Mouse (Mus musculus) frontal cortex, postnatal 10 days (tissue): ENCODE data around the gene Efnb1.
"Not testable (repeated sequence)": the region's sequence is repeated elsewhere in the genome, so short reads cannot be mapped to it uniquely, and the experiment has no call there.

ENCODE experiments used
- DNase-seq, 2 experiments: peaks; one replicate each; pipeline ENCODE4 v3.0.0; 2022; ENCODE audit warnings: low spot score in 2 of 2, mixed read lengths in 1 of 2

The Efnb1 gene

DNA sequence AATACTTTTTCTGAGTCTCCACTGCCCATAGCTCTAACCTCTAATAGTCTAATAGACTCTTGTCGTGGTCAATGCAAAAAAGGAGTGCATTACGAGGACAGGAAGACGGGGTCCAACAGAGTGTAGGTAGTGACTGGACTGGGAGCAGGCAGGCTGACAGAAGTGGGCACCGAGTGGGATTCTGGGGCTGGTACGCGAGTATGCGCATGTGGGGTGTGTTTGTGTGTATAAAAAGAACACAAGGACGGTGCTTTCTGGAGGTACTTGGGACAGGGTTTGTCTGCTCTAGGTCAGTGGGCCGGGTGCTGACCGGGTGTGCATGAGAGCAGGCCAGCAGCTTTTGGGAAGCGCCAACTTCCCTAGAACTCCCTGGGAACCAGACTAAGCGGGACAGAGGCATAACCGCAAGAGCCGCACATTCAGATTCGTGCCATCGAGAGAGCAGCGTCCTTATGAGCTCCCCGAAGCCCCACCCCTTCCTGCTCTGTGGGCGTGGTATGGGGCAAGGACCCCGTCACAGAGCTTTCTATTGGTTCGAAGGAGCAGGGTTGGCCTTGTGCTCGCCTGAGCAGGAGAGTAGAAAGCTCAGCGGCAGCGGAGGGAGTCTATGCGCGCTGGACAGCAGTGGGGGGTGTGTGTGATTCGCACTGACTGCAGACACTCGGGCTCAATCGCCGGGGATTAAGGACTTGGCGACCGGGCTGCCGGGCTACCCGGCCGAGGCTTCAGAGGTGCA is at the start of gene Efnb1:
Gene Efnb1, plus strand, starts transcription at position 608 of the 736 bp plus-strand sequence.
- DNase-seq = peak; percentile 84 to 89

DNA sequence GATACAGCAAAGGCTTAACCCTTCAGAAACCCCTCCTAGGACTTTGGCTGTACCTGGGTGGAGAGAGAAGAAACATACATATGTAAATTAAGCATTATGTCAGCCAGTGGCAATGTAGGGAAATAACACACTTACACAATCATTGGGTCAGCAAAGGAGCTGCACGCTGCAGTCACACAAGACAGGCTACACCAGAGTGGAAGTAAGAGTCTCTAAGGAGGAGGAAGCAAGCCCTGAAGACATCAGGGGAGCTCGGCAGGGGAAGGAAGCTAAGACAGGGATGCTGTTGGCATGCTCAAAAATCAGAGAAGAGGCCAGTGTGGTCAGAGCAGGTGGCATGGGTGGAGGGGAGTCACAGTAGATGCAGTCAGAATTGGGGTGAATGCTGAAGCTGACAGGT is 43.2 kb upstream of the Efnb1 start:
- no peak for DNase-seq

DNA sequence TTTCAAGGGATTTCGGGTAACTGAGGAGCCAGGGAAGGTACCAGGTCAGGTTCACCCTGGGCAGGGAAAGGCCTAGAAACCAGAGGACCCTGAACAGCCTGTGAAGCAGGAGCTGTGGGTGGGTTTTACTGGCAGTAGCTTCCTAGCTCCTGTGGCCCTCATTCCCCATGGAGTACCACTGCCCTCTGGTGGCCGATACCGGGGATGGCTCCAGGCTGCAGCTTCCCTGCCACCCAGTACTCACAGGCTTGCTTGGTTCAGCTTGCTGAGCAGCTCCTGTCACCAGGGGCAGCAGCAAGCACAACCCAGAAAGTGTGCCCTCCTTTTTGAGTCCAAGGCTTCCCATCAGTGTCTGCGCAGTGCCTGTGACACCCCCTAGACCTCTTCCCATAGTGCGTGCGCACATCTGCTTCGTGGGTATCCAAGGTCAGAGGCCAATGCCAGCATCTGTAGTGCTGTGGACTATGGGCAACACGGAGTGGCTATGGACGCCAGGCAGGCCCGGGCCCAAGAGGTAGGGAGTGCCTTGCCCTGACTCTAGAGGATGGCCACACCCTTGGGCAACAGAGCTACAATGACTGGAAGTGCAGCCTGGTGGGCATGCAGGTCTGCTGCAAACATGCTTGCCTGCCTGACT is 24.7 kb upstream of the Efnb1 start:
- not testable (repeated sequence) for DNase-seq

GRCm38 (mm10) chrX:99119510-99119909 is 16.4 kb upstream of the Efnb1 start:
- DNase-seq = no peak

GRCm38 (mm10) chrX:99130059-99130458 is 5.9 kb upstream of the Efnb1 start:
- peak in 1 of 2 experiments; percentile 53 for DNase-seq

- no peak for DNase-seq
Measured at GRCm38 (mm10) chrX:99132573-99132972, 3.4 kb upstream of the Efnb1 start.

DNA sequence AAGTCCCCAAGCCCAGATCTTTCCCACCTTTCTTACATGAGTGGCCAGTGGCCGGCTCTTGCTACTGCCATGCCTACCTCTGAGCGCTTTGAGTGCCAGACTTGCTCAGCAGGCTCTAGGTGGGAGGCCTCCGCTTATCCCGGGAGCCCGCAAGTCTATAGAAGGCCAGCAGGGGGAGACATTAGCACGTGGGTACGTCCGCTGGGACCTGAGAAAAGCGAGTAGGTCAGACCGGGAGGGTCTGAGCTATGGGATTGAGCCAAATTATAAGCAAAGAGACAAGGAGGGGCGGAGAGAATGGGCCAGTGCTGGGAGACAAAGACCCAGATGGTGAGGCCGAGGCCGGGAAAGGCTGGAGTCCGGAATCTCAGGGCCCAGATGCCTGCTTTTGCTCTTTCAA is 1.0 kb upstream of the Efnb1 start:
- DNase-seq = peak; percentile 68 to 79

DNA sequence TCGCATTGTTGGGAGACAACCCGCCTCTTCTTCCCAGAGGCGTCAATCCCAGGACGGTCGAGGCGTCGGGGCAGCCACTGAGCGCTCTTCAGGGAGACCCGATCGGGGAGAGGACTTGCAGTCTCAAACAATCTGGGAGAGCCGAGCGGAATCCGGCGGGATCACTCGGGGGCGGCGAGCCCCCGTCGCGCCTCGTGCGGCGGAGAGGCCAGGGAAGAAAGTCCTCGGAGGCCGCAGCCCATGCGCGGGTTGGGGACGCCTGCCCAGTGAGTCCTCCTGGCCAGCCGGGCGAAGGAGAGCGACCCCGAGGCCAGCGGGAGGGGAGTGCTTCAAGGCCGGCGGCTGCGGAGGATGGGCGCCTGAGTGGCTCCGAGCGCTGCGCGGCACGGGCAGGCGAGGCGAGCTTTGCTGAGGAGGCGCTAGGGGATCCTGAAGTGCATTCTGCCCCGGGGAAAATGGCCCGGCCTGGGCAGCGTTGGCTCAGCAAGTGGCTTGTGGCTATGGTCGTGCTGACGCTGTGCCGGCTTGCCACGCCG is 569 bp downstream of the Efnb1 start:
- peak in 1 of 2 experiments; percentile 31 for DNase-seq

- DNase-seq = no peak
Measured at GRCm38 (mm10) chrX:99137143-99137870, 1.4 kb downstream of the Efnb1 start.

- no peak for DNase-seq
Measured at GRCm38 (mm10) chrX:99137928-99138740, 2.2 kb downstream of the Efnb1 start.

GRCm38 (mm10) chrX:99141079-99141478 is 5.1 kb downstream of the Efnb1 start:
- DNase-seq = no peak

DNA sequence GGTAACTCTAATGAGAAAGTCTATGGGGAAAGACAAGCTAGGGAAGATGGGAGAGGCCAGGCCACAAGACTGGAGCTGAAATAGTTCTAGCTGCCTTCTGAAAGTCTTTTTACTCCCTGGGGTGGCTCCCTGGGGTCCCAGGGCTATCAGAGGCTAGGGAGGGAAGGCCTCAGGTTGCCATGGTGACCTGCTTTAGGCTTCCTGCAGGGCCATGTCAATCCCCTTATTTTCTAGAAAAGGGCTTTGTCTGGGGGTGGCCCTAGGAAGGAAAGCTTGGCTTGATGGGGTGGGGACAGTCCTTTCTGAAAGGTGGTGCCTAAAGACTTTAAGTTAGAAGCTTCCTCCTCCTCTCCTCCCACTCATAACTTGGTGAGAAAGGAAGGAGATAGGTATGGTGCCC is 6.0 kb downstream of the Efnb1 start:
- no peak for DNase-seq

DNA sequence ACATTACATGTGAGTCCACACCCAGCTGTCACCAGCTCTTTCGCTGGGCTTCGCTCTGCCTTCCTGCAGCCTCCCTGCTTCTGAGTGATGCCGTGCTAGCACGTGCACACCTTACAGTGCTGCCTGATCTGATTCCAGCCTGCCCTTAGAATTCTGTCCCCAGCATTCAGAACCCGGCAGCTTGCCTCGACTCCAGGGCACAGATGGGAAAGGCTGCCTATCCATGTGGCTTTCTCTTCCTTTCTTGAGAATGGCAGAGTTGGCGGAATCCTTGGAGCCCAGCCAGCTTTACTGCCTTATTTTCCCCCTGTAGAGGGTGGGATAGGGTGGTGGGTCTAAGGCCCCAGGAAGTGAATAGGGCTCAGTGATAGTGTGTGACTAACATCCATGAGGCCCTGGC is 9.6 kb downstream of the Efnb1 start:
- no peak for DNase-seq

GRCm38 (mm10) chrX:99148061-99148905 is 12.4 kb downstream of the Efnb1 start:
- DNase-seq = no peak

DNA sequence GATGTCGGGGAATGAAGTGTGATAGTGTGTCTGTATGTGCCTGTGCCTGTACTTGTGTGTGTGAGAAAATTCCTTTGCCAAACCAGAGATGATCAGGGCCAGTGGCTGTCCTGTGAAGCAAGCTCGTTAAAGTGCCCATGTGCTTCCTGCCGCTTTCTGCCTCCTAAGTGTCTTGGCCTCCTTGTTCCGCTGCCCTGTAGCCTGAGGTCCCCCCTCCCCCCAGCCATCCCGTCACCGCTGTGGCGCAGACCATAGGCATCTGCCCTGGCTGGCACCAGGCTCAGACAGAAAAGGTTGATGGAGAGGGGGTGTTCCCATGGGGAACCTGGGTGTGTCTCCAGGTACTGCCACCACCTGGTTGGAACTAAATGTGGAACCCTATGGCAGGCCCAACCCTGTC is 13.1 kb downstream of the Efnb1 start:
- DNase-seq = no peak

- DNase-seq = no peak
Measured at GRCm38 (mm10) chrX:99149900-99150299, 14.0 kb downstream of the Efnb1 start.

DNA sequence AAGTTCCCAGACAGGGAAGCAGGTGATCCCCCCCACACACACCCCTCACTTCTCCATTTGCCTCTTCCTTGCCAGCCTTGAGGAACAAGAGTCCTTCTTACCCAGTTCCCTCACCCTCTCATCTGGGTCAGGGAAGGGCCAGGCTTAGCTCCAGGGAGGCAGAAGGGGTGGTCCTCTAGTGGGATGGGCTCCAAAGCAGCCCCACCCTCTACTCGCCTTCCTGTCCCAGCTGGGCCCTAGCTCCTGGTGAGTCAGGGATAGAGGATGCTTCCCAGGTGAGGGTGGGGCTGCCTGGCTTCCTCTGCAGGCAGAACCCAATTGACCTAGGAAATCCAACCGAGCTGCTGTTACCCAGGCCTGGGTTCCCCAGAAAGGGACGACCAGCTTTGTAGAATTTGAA is 14.8 kb downstream of the Efnb1 start:
- no peak for DNase-seq

DNA sequence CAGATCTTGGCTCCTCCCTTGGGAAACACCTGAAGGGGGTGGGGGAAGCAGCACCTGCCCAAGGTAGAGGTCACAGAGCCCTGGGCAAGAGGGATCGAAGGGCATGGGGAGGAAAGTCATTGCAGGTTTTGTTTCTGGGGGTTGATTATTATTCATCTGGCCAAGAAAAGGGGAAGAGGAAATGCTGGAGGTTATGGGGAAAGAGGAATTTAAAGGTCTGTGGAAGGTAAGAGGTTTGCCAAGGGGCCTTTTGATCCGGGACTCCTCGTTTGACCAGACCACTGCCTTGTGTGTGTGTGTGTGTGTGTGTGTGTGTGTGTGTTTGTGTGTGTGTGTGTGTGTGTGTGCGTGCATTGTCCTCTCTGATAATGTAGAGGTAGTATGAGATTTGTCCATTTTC is 15.5 kb downstream of the Efnb1 start:
- no peak for DNase-seq

GRCm38 (mm10) chrX:99152141-99152540 is 16.2 kb downstream of the Efnb1 start:
- DNase-seq = no peak

DNA sequence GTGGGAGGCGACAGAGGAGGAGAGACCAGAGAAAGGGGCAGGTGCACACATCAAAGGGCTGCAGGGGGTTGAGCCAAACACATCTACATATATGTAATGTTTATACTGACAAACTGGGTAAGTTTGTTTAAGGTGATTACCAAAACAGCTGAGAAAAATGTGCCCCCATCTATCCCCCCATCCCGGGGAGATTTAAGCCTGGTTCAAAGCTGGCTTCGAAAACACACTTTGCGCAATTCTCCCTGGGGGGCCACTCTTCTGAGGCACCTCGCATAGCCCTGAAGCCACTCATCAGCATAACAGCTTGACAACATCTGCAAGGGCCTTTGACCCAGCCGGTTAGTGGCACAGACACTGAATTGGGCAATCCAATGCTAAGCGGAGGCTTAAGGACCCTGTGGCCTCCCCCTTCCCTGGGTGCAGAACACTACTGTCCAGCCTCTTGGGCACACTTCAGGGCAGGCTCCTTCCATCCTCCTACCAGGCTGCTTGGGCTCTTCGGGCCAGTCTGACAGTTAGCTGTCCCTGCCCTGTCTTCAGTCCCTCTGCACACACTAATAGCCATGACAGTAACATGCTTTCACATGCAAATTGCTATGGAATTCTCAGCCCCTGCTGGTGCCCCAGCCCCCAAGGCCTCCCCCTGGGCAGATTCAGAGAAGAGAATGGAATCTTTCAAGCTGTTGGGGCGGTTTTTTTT is 16.8 kb downstream of the Efnb1 start:
- no peak for DNase-seq
